Mouse (Mus musculus) left cerebral cortex, adult 2 months (tissue): ENCODE measurements around the gene Akr1b7. TPM values are rescaled to one million over a fixed set of nuclear protein-coding genes. Genes with fewer than 3 reads are reported as not detected.
"Not testable (repeated sequence)": the region's sequence is repeated elsewhere in the genome, so short reads cannot be mapped to it uniquely, and the experiment has no call there.

Source experiments
- DNase-seq, 2 experiments: peaks; one replicate each; pipeline ENCODE4 v3.0.0; 2021 to 2022; ENCODE audit warnings: low spot score in 2 of 2, mixed read lengths in 1 of 2; ENCODE audit errors: extremely low spot score in 1 of 2
- H3K27ac ChIP-seq: fragments of 200-600 bp; 2 replicates; pipeline ENCODE4 v1.8.1; 2022
- H3K4me3 ChIP-seq: fragments of 200-600 bp; 2 replicates; pipeline ENCODE4 v1.8.1; 2022
- CTCF ChIP-seq: fragments of 200-600 bp; IDR thresholded peaks from 2 replicates; pipeline ENCODE4 v1.8.1; 2022; ENCODE audit warnings: antibody characterized with exemption, mild to moderate bottlenecking, moderate library complexity
- intact Hi-C: fragments of 180-260 bp; cut with DNase I; formaldehyde crosslinking; loops from one replicate; pipeline ENCODE4 v1.15.1; 2025
- total RNA-seq, 2 experiments: library from RNA; stranded (reverse); gene quantifications; 2 replicates each; pipeline ENCODE4 v1.2.3; 2021

The Akr1b7 gene
- total RNA-seq, 2 experiments from 2014 or later: not detected

GRCm38 (mm10) chr6:34395897-34396296, 16.2 kb upstream of the Akr1b7 start:
- no peak for TF ChIP-seq CTCF
- Histone ChIP-seq H3K27ac (no peak overlapping the region), H3K4me3 (no peak overlapping the region)
- DNase-seq: no peak
- intact Hi-C loops: no loop called here

- intact Hi-C loops: no loop called here
- Histone ChIP-seq H3K27ac (no peak overlapping the region), H3K4me3 (no peak overlapping the region)
- DNase-seq: no peak
- no peak for TF ChIP-seq CTCF
Measured at GRCm38 (mm10) chr6:34398431-34398830, 13.7 kb upstream of the Akr1b7 start.

GRCm38 (mm10) chr6:34399606-34400220, 12.4 kb upstream of the Akr1b7 start:
- TF ChIP-seq CTCF: no peak
- intact Hi-C loops: no loop called here
- no peak overlapping the region for H3K4me3 ChIP-seq

GRCm38 (mm10) chr6:34400696-34401095, 11.4 kb upstream of the Akr1b7 start:
- DNase-seq: no peak
- intact Hi-C loops: no loop called here
- Histone ChIP-seq H3K4me3 (no peak overlapping the region), H3K27ac (no peak overlapping the region)
- TF ChIP-seq CTCF: no peak

More at GRCm38 (mm10) chr6:34399606-34400220, 12.4 kb upstream of the Akr1b7 start:
- no peak for DNase-seq
- no peak overlapping the region for H3K27ac ChIP-seq

GRCm38 (mm10) chr6:34406746-34407145, 5.4 kb upstream of the Akr1b7 start:
- intact Hi-C loops: no loop called here
- no peak for TF ChIP-seq CTCF
- Histone ChIP-seq H3K27ac (no peak overlapping the region), H3K4me3 (no peak overlapping the region)
- no peak for DNase-seq

- no peak for TF ChIP-seq CTCF
- H3K27ac ChIP-seq: no peak overlapping the region
- intact Hi-C loops: no loop called here
- no peak for DNase-seq
- no peak overlapping the region for H3K4me3 ChIP-seq
Measured at GRCm38 (mm10) chr6:34407403-34407802, 4.7 kb upstream of the Akr1b7 start.

- intact Hi-C loops: no loop called here
- DNase-seq: no peak
- Histone ChIP-seq H3K27ac (no peak overlapping the region), H3K4me3 (no peak overlapping the region)
- TF ChIP-seq CTCF: no peak
Measured at GRCm38 (mm10) chr6:34412688-34413087, 554 bp downstream of the Akr1b7 start.

GRCm38 (mm10) chr6:34413386-34413785, 1.3 kb downstream of the Akr1b7 start:
- intact Hi-C loops, H3K4me3 ChIP-seq, H3K27ac ChIP-seq, DNase-seq: not testable (repeated sequence)

GRCm38 (mm10) chr6:34416521-34416920, 4.4 kb downstream of the Akr1b7 start:
- TF ChIP-seq CTCF: no peak
- Histone ChIP-seq H3K4me3 (no peak overlapping the region), H3K27ac (no peak overlapping the region)
- DNase-seq: no peak
- intact Hi-C loops: loop anchor here (2.0 kb wide), 1 partner anchor 20 kb away; no protein-coding TSS in a partner anchor

GRCm38 (mm10) chr6:34419071-34419470, 6.9 kb downstream of the Akr1b7 start:
- no peak for DNase-seq
- TF ChIP-seq CTCF: no peak
- Histone ChIP-seq H3K27ac (no peak overlapping the region), H3K4me3 (no peak overlapping the region)
- intact Hi-C loops: no loop called here

GRCm38 (mm10) chr6:34439006-34439405, 26.9 kb downstream of the Akr1b7 start:
- Histone ChIP-seq H3K27ac (no peak overlapping the region), H3K4me3 (no peak overlapping the region)
- TF ChIP-seq CTCF: no peak
- intact Hi-C loops: no loop called here
- DNase-seq: no peak

- Histone ChIP-seq H3K4me3 (no peak overlapping the region), H3K27ac (no peak overlapping the region)
- no peak for TF ChIP-seq CTCF
- intact Hi-C loops: no loop called here
- DNase-seq: no peak
Measured at GRCm38 (mm10) chr6:34441556-34442257, 29.6 kb downstream of the Akr1b7 start.

- intact Hi-C loops: no loop called here
- no peak for TF ChIP-seq CTCF
Measured at GRCm38 (mm10) chr6:34443791-34444190, 31.7 kb downstream of the Akr1b7 start.

More at GRCm38 (mm10) chr6:34443791-34444190, 31.7 kb downstream of the Akr1b7 start:
- Histone ChIP-seq H3K27ac (no peak overlapping the region), H3K4me3 (no peak overlapping the region)
- DNase-seq: no peak
